Mouse (Mus musculus) Patski (cell line): ENCODE results near the gene Ocel1. TPM values are rescaled to one million over a fixed set of nuclear protein-coding genes. Genes with fewer than 3 reads are reported as not detected.

Source experiments
- ATAC-seq: fragments of 100-300 bp; one replicate; pipeline ENCODE4 v1.8.0; 2021
- CTCF ChIA-PET: fragments of 350-600 bp; sonication (Branson Sonifier 250); formaldehyde crosslinking; loops from one replicate; lab custom pipeline; 2022; ENCODE audit warnings: inconsistent platforms; lab: Charles Lee
- POLR2A ChIA-PET: fragments of 350-600 bp; sonication (Branson Sonifier 250); formaldehyde crosslinking; loops from one replicate; lab custom pipeline; 2022; ENCODE audit warnings: antibody characterized with exemption, inconsistent platforms; lab: Charles Lee
- DNase-seq: peaks from one replicate; pipeline ENCODE4 v3.0.0-alpha.2; 2011; ENCODE audit warnings: low read depth, low spot score
- H3K27me3 ChIP-seq: fragments of 371-371 bp; one replicate; pipeline ENCODE4 v1.5.1; 2021
- CTCF ChIP-seq: fragments of 100-300 bp; IDR thresholded peaks from one replicate; pipeline ENCODE4 v1.5.1; 2021
- in situ Hi-C: fragments of 300-500 bp; cut with MboI; formaldehyde crosslinking; loops from 3 replicates; pipeline ENCODE4 v1.11.1; 2018; ENCODE audit warnings: low pct_unique_long_range_greater_than_20kb, mixed read lengths
- polyA plus RNA-seq: library from polyadenylated mRNA; unstranded; gene quantifications from one replicate; pipeline ENCODE4 v1.2.3, GENCODE M21; 2021

Ocel1 gene
- polyA plus RNA-seq, 1 experiment from 2014 or later: 19.9 TPM

- ChIA-PET POLR2A (no interaction called here), CTCF (interaction anchor here (1.2 kb wide), 1 partner anchor 88 kb away, joined by 3 read pairs; the partner anchor contains the start of gene Mrpl34)
- no peaks in the 10 kb centered on the region for H3K27me3 ChIP-seq
- DNase-seq (no peak), ATAC-seq (no peak)
- in situ Hi-C loops: no loop called here
- TF ChIP-seq CTCF: no peak
Observed at GRCm38 (mm10) chr8:71376423-71377030, 5.4 kb downstream of the Ocel1 start.

GRCm38 (mm10) chr8:71379008-71379407, 7.9 kb downstream of the Ocel1 start:
- POLR2A ChIA-PET: interaction anchor here (1.8 to 2.7 kb wide), 3 partner anchors 11 to 24 kb away, joined by 5 to 11 read pairs (median 5); partner anchors contain the start of gene Babam1
- in situ Hi-C loops: no loop called here
- CTCF ChIA-PET: interaction anchor here (1.4 to 1.8 kb wide), 2 partner anchors 26 to 28 kb away, joined by 3 read pairs; partner anchors contain the start of gene Ankle1
- H3K27me3 ChIP-seq: no peaks in the 10 kb centered on the region
- ATAC-seq (no peak), DNase-seq (no peak)
- TF ChIP-seq CTCF: no peak

GRCm38 (mm10) chr8:71379512-71380075, 8.5 kb downstream of the Ocel1 start:
- ATAC-seq: no peak

DNA sequence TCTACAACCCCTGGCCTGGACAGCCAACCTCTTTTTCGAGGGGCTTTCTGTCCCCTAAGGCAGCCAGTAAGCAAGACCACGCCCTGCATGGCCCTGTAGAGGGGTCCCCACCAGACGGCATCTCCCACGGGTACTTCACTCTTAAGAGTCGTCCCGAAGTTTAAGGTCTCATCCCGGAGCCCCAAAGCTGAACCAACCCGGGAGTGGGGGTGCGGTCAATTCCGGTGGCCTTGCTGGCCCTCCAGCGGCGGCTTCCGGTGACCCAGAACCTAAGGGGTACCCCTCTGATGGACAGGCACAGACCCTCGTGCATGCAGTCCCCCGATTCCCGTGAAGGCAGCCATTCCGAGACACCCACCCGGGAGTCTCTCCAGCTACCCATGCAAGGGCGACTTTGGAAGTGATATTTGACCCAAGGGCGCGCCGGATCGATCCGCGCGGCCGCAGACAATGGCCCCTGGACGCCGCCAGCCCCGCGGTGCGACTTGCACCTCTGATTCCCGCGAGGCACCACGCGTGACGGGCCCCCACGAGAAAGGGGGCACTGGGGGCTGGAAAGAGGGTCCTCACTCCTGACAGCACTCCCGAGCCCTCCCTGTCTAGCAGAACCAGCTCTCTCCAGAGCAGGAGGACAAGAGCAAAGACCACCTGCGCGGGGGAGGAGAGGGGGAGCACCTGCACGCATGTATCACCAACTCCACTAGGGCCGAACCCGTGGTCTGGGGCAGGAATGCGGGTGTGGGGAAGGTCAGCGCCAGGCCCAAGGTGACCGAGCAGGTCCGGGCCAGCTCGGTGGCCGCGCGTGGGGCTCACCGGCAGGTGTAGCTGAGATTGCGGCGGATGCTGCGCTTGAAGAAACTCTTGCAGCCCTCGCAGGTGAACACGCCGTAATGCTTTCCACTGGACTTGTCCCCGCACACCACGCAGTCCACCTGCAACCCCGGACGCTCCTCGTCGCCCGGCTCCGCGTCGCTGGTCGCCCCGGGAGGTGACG, 9.4 kb downstream of the Ocel1 start:
- no peak for DNase-seq
- in situ Hi-C loops: no loop called here
- no peaks in the 10 kb centered on the region for H3K27me3 ChIP-seq
- TF ChIP-seq CTCF: no peak
- ATAC-seq: no peak
- POLR2A ChIA-PET: interaction anchor here (1.0 to 2.7 kb wide), 4 partner anchors 9 to 25 kb away, joined by 3 to 16 read pairs (median 8); partner anchors contain the start of genes Babam1 and Ocel1
- CTCF ChIA-PET: interaction anchor here (1.8 to 3.0 kb wide), 2 partner anchors 9 to 25 kb away, joined by 3 to 12 read pairs; partner anchors contain the start of genes Ankle1 and Ocel1

More at GRCm38 (mm10) chr8:71379512-71380075, 8.5 kb downstream of the Ocel1 start:
- ChIA-PET POLR2A (interaction anchor here (1.8 to 2.7 kb wide), 3 partner anchors 12 to 24 kb away, joined by 5 to 11 read pairs (median 5); partner anchors contain the start of gene Babam1), CTCF (interaction anchor here (1.4 to 3.0 kb wide), 3 partner anchors 8 to 27 kb away, joined by 3 to 12 read pairs (median 3); partner anchors contain the start of genes Ankle1 and Ocel1)
- no peaks in the 10 kb centered on the region for H3K27me3 ChIP-seq
- in situ Hi-C loops: no loop called here
- DNase-seq: no peak
- no peak for TF ChIP-seq CTCF

DNA sequence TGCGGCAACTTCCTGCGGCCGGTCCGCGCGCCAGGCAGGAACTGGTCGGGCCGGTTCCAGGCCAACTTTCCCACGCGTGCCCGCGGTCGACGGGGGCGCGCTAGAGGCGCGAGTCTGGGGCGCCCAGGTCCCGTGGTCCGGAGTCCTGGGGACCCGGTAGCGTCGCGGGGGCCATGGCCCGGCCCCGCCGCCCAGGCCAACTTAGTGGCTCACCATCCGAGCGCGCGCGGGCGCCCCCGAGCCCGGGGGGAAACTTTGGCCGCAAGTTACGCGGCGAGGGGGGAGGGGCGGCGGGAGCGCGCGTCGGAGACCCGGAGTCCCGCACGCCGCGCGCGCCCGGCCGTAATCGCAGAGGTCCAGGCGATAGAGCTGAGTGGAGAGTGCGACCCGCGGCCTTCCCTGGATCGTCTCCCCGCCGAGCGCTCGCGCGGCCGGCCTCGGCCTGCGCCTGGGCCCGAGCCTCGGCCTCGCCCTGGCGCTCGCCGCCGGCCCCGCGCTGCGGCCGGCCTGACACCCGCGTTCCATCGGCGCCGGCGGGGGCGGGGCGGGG, 10.4 kb downstream of the Ocel1 start, which contains the start of gene Nr2f6:
Nr2f6 (minus strand) TSS at position 540 of the 550 bp plus-strand sequence.
- no peak for TF ChIP-seq CTCF
- ChIA-PET CTCF (interaction anchor here (3.0 kb wide), 1 partner anchor 10 kb away, joined by 12 read pairs; the partner anchor contains the start of gene Ocel1), POLR2A (interaction anchor here (0.6 to 2.4 kb wide), 3 partner anchors 10 to 105 kb away, joined by 4 to 16 read pairs (median 8); partner anchors contain the start of genes Babam1 and Ocel1)
- in situ Hi-C loops: no loop called here
- no peaks in the 10 kb centered on the region for H3K27me3 ChIP-seq
- ATAC-seq: no peak
- DNase-seq: no peak

DNA sequence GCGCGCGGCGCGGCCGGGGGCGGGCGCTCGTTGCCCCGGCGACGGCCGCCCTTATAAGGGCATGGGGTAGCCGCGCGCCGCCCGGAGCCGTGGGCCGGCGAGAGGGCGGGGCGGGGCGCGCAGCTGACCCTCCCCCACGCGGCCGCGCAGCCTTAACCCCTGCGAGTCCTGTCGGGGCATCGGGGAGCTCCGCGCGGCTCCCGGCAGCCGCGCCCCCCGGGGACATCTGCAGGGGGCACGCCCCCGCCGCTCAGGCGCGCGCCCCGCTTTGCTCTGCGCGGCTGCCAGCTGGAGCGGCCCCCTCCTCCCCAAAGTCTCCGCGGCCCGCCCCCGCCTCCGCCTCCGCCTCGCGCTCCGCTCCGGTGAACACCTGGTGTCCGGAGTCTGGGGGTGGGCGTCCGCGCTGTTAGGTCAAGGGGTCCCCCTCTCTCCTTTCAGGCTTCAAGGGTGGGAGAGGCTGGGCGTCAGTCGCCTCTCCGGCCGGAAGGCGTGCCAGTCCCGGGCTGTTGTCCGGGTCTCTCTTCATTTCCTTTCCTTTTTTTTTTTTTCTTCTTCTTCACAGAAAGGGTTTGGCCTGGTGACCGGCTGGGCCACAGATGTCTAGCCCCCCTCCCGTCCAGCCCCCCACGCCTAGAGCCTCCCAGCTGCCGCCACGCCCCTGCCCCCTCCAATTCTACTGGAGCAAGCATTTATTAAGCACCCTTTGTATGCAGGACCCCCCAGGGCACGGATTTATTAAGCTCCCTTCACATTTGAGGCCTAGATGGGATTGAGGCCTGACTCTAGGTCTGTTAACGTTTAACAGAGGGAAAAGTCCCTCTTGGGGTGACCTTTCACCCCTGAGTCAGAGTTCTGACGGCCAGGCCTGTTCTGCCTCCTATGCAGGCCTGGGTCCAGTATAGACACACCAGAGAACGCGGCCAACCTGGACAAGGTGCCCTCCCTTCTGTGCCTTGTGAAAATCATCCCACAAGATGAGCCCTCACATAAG, 11.2 kb downstream of the Ocel1 start:
- TF ChIP-seq CTCF: no peak
- peak; percentile 68 for DNase-seq
- H3K27me3 ChIP-seq: no peaks in the 10 kb centered on the region
- CTCF ChIA-PET: interaction anchor here (3.0 kb wide), 1 partner anchor 10 kb away, joined by 12 read pairs; the partner anchor contains the start of gene Ocel1
- in situ Hi-C loops: no loop called here
- POLR2A ChIA-PET: interaction anchor here (0.6 to 2.4 kb wide), 5 partner anchors 10 to 773 kb away, joined by 3 to 16 read pairs (median 4); partner anchors contain the start of genes Babam1 and Ocel1
- ATAC-seq: peak; percentile 75

GRCm38 (mm10) chr8:71383396-71383795, 12.3 kb downstream of the Ocel1 start:
- CTCF ChIA-PET: no interaction called here
- in situ Hi-C loops: no loop called here
- no peak for TF ChIP-seq CTCF
- H3K27me3 ChIP-seq: no peaks in the 10 kb centered on the region
- POLR2A ChIA-PET: no interaction called here
- ATAC-seq: no peak
- DNase-seq: no peak

DNA sequence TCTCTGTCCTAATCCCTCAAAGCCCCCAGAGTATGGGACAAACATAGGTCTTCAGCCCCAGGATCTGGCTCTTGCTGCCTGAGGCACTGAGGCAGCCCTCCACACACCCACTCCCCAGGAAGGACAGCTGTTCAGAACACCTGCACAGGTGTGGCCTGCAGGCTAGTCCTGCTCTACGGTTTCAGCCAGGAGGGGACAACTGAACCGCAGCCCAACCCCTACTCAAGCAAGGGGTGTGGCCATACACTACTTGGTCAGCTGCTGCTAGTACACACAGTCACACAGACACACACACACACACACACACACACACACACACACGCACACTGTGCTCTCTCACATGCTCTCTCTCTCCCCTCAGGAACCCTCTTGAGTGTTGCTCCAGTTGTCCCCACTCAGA, 12.8 kb downstream of the Ocel1 start:
- POLR2A ChIA-PET: no interaction called here
- no peaks in the 10 kb centered on the region for H3K27me3 ChIP-seq
- TF ChIP-seq CTCF: no peak
- in situ Hi-C loops: no loop called here
- CTCF ChIA-PET: no interaction called here
- ATAC-seq (no peak), DNase-seq (no peak)
